Mouse (Mus musculus) layer of hippocampus, adult 8-10 months (tissue): Measurements from ENCODE around the gene Slc35c2. TPM values are rescaled to one million over a fixed set of nuclear protein-coding genes. Genes with fewer than 3 reads are reported as not detected.

Experiments used
- DNase-seq, 2 experiments: peaks; one replicate each; pipeline ENCODE4 v3.0.0; 2022; ENCODE audit warnings: low spot score in 2 of 2
- total RNA-seq, 4 experiments: library from RNA; stranded (reverse); gene quantifications; 2 replicates each; pipeline ENCODE4 v1.2.4; 2022

Slc35c2 gene
- total RNA-seq, 4 experiments from 2014 or later = 79.3 to 98.3 (median 92.3) TPM

GRCm38 (mm10) chr2:165239533-165240144, 48.0 kb downstream of the Slc35c2 start:
- DNase-seq = no peak

GRCm38 (mm10) chr2:165238416-165239145, 49.1 kb downstream of the Slc35c2 start:
- no peak for DNase-seq

- peak; percentile 48 to 66 for DNase-seq
These were observed 52.9 kb downstream of the Slc35c2 start, which contains the start of gene Cdh22 for GRCm38 (mm10) chr2:165234613-165235291. Cdh22 (minus strand) TSS chr2:165234853.

- no peak for DNase-seq
These were observed 53.4 kb downstream of the Slc35c2 start for GRCm38 (mm10) chr2:165234291-165234612.

- no peak for DNase-seq
These were observed 54.0 kb downstream of the Slc35c2 start for GRCm38 (mm10) chr2:165233491-165234290.

GRCm38 (mm10) chr2:165229050-165229449, 58.6 kb downstream of the Slc35c2 start:
- no peak for DNase-seq

Other genes with a start within 250 kb of the Slc35c2 start
- gene Cd40, start 232.2 kb downstream of the Slc35c2 start, total RNA-seq = 1 to 10 TPM in 1 of 4 experiments, under 1 TPM in 3; 0.22 to 1.0 (median 0.58) TPM
- gene 1700025C18Rik, start 197.1 kb downstream of the Slc35c2 start, total RNA-seq = not detected
- 10 to 100 TPM; 17.8 to 19.7 (median 18.2) TPM for gene Cdh22, start 53.0 kb downstream of the Slc35c2 start, total RNA-seq
- 100 to 1,000 TPM; 154 to 173 (median 161) TPM for gene Elmo2, start 38.6 kb upstream of the Slc35c2 start, total RNA-seq
- gene Zfp663, start 80.9 kb upstream of the Slc35c2 start, total RNA-seq = under 1 TPM in 1 of 4 experiments, not detected in 3; 0.17 TPM
- 10 to 100 TPM; 13.4 to 16.7 (median 15.1) TPM for gene Zfp334, start 100.4 kb upstream of the Slc35c2 start, total RNA-seq
- under 1 TPM in 3 of 4 experiments, not detected in 1; 0.08 to 0.24 (median 0.09) TPM for gene Ocstamp, start 112.5 kb upstream of the Slc35c2 start, total RNA-seq
- 10 to 100 TPM; 11.1 to 18.7 (median 13.8) TPM for gene Slc13a3, start 185.4 kb upstream of the Slc35c2 start, total RNA-seq
- 10 to 100 TPM; 17.5 to 22.6 (median 20.5) TPM for gene Trp53rka, start 205.5 kb upstream of the Slc35c2 start, total RNA-seq
- gene Slc2a10, start 215.9 kb upstream of the Slc35c2 start, total RNA-seq = 1 to 10 TPM; 1.2 to 2.0 (median 1.6) TPM